Mouse (Mus musculus): ENCODE measurements at regions not wholly inside any gene's neighbourhood (a gene's known extent, or its start where the extent isn't known, plus 50 kb on each side); places are given as distances from the start of the nearest gene placed in this dataset.

- TF ChIP-seq ZC3H11A (IDR thresholded peaks at IDR 0.05; ENCODE audit: borderline replicate concordance, low read depth, low read length) (no peak), HCFC1 (IDR thresholded peaks at IDR 0.05; ENCODE audit: borderline replicate concordance, insufficient read depth, low read length) (no peak), ZNF384 (IDR thresholded peaks at IDR 0.05; ENCODE audit: low read depth, low read length) (no peak)
These were observed 624.3 kb downstream of the Iqcm start for GRCm38 (mm10) chr8:76072671-76073351.

Measured in ES-E14 (cell line).